Mouse (Mus musculus) c-Kit-negative CD71-positive TER-119-positive erythroid progenitor cells, embryonic 14.5 days (primary cell): ENCODE measurements at regions not wholly inside any gene's neighbourhood (a gene's known extent, or its start where the extent isn't known, plus 50 kb on each side); places are given as distances from the start of the nearest gene placed in this dataset.
A peak's percentile ranks its signal among the peaks of the same experiment; 100 is the strongest.

Experiments used
- DNase-seq: peaks from one replicate; pipeline ENCODE4 v3.0.0-alpha.2; 2013; ENCODE audit warnings: low read depth, low spot score

DNA sequence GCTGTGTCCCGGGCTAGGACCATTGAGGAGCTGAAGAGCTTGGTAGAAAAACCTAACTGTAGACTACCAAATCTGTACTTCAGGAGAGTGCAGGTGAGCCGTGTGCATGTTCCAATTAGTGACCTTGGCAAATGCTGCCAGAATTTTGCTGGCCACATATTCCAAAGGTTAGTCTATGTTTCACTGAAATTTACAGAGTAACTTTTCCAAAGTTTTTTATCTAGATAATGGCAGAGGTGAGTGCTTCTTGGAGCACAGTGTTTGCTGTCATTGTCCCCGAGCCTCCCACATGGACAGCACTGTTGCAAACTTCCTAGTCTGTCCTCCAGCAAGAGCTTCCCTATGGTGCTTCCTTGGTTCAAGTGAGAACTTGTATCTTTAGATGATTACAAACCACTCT, 232.5 kb downstream of the Foxa2 start:
- no peak for DNase-seq

DNA sequence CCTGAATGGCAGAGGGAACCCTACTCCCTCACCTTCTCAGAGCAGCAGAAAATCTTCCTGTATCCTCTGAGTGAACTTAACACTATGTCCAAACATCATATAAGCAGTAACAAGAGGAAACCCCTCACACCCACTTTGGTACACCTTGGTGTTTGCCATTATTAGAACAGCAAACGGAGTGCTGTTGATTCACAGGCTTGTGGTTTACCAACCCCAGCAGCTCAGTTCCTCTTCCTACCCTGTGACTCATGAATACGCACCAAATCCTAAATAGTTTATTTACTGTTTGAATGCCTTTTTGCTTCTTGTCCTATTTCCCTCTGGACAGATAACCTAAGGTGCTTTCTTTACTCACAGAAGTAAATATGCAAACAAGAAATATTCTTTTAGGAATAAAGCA, 233.3 kb downstream of the Foxa2 start:
- no peak for DNase-seq

GRCm38 (mm10) chr2:147808036-147808675, 238.6 kb downstream of the Foxa2 start:
- no peak for DNase-seq

DNA sequence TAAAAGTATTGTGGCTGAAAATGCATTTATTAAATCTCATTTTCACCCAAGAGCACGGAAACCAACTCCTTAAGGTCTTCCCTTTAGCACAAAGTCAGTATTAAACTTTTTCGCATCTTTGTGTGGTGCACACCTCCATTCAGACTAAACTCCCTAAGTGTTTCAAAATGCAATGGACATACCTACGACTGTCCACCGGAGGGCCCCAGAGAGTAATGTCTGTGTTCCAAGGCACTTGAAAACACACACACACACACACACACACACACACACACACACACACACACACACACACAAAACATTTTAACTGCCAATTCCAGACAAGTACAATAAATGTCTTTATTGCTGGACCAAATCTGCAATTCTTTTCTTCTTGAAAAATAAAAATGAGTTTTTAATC, 243.7 kb downstream of the Foxa2 start:
- no peak for DNase-seq

DNA sequence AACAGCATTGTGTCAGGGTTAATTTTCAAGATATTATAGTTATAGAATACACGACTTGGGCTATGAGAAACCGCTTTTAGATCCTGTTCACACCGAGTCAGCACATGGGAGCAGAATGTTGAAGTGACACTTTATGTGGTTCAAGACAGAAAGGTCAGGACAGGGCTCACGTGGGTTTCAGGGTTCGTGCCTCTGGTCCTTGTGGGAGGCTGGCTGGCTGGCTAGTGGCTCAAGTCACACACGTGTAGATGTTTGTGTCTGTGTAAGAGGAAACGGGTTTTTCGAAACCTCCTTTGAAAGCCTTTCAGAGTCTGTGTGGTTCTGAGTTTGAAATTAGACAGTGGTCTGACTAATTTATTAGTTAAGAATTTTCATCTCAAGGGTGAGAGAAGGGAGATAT, 255.3 kb downstream of the Foxa2 start:
- no peak for DNase-seq

GRCm38 (mm10) chr2:147789877-147790276, 256.9 kb downstream of the Foxa2 start:
- no peak for DNase-seq

DNA sequence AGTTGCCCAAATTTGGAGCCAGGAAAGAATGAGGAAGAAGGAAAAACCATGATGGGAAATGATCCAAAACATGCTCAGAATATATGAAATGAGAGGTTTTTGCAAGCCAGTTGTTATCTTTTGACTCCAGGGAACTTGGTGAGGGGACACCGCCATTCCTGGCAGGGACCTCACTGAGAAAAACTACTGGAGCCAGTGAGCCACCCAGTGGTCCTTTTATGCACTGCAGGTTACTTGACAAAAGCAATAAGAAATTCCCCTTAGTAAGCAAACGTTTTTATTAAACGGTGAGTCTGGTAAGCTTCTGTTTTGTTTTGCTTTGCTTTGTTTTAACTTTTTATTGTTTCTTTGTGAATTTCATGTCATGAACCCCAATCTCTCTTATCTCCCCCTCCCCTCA, 257.5 kb downstream of the Foxa2 start:
- DNase-seq: no peak

DNA sequence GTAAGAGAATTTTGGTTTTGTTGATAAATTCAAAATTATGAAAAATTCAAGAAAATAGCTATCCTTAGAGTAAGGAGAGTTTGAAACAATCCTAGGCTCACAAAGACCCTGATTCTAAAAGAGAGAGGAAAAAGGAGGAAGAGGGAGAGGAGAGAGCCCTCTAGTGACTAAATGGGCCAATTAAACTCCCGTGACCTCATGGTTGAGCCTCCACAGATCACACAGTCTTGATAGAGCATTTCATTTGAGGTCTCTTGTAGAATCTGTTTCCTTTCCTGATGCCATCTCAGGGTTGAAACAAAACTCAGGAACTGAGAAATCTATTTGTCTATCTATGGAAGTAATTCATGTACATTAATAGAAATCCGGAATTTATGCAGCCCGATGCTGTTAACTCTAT, 258.8 kb downstream of the Foxa2 start:
- no peak for DNase-seq

DNA sequence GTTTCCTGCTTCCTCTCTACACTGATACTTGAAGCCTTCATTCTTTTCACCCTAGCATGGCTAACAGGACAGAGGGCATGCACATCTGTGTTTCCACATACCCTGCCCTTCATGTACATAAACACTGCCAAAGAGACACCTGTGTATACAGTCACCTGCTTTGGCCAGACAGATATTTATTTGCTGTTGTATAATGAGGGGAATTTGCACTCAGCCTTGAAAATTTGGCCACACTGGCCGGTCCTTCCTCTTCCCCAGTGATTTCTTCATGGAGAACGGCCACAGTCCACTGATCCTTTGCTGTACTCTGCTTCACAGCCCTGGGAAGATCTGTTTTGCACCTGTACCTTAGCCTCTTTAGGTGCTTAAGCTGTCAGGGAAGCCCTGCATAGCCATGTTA, 264.3 kb downstream of the Foxa2 start:
- DNase-seq: no peak

- DNase-seq: no peak
Measured at GRCm38 (mm10) chr2:147776316-147776715, 270.5 kb downstream of the Foxa2 start.

- DNase-seq: no peak
Measured at GRCm38 (mm10) chr2:147772579-147772978, 274.2 kb downstream of the Foxa2 start.

DNA sequence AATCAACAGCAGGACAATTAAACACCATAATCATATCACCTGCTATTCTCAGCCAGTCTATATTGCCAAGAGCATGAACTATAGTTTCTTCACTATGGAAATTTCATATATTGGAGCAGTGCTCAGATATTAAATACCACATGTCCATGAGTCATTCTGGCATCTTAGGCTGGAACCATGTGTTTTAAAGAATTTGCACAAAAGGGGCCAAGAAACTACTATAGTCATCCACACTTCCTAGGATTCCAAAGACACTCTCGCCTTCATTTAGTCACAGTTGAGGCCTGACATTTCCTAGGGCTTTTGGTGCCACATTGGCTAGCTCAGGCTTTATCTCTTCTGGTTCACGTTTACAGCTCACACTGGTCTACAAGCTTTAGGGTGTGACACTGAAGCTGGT, 293.7 kb downstream of the Foxa2 start:
- no peak for DNase-seq

- no peak for DNase-seq
Measured at GRCm38 (mm10) chr2:147751831-147752230, 294.9 kb downstream of the Foxa2 start.

DNA sequence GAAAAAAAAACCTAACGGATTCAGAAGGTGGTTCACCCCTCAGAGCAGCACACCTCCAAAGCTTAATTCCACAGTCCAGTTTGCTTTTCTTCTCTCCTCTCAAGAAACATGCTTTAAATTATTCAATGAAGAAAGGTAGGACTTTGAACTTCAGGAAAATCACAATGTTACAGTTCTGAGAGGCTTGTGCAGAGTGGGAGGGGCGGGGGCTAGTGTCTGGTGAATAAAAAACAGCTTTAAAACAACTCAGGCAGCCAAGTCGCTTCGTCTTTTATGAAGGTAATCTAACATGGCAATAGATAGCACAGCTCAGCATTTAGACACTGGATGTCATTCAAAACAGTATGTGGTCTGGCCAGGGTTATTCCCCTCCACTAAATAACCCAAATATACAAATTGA, 298.8 kb downstream of the Foxa2 start:
- DNase-seq: no peak

- no peak for DNase-seq
Measured at GRCm38 (mm10) chr2:147743908-147744307, 302.9 kb downstream of the Foxa2 start.

DNA sequence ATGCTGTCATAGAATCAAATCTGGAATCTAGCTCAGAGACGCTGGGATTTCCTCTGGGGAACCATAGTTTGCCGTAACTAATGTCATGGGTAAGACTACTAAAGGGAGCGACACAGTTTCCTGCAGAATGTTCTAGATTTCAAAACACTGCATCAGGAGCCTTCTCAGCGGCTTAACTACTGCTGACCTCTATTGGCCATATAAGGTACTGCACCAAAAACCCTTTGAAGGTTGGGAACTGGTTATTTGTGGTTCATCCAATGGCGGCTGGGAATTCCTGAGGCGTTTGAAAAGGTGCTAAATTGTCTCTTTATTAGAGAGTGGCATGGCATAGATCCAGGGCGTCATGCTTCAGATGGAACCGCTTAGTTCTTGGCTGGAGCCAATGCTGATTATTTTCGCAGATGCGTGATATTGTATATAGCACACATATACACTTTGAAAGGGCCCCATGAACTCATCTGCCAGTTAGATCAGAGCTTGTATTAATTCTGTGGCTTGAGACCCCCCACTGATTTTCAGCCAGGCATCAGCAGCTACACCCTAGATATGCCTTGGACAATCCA, 308.4 kb downstream of the Foxa2 start:
- DNase-seq: peak; percentile 15

DNA sequence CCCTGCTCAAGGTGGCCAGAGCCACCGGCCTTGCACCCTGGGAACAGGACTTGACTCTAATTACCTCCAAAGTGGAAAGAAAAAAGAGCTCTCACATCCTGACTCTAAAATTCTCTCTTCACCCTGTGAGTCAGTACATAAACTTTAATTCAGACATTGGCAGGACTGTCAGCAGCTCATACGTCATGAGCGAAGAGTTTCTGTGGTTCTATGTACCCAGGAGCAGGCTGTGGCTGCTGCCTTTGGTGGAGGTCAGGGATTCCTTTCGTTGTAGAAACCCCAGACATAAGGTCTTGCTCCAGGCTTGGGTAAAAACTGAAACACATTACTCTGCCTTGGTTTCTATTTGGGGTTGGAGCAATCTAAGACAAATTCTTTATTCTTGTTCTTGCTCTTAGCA, 319.4 kb downstream of the Foxa2 start:
- DNase-seq: no peak

- DNase-seq: no peak
Measured at GRCm38 (mm10) chr2:147718936-147719335, 327.8 kb downstream of the Foxa2 start.

GRCm38 (mm10) chr2:147717484-147717947, 329.3 kb downstream of the Foxa2 start:
- DNase-seq: no peak

DNA sequence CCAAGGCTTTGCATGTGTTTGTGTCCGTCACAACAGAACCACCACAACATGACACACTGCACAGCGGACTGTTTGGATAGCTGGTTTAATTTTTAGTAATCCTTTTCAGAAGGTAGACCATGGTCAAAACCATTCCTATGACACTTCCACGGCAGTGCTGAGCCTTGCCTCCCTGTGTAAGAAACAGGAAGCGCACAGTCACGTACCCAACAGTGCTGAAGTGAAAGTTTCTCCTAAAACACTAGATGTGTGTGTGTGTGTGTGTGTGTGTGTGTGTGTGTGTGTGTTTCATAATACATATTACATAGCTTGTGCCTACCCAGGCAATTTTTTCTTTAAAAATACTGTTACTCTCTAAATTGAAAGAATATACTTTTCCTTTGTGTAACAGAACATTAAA, 331.0 kb downstream of the Foxa2 start:
- DNase-seq: no peak

- DNase-seq: no peak
Measured at GRCm38 (mm10) chr2:147710593-147711265, 336.0 kb downstream of the Foxa2 start.

DNA sequence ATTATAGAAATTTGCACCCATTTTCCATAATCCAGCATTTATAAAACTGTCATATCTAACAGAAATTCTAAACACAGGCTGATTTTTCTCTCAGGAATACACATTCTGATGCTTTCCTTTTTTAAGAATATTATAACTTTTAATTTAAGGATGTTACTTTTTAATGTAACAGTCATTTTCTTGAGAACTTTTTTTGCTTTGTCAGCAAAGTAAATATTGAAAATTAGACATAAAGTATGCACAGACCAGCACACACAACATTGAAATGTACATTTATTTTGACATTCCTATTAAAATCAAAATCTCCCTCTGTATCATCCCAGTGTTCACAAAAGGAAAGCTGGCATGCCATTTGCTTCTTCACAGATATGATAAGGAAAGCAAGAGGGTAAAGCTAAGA, 337.0 kb downstream of the Foxa2 start:
- DNase-seq: no peak

GRCm38 (mm10) chr2:147707156-147707555, 339.6 kb downstream of the Foxa2 start:
- no peak for DNase-seq
